Mouse (Mus musculus) hindbrain, embryonic 14.5 days (tissue): ENCODE data around the gene Esm1. TPM values are rescaled to one million over a fixed set of nuclear protein-coding genes. Genes with fewer than 3 reads are reported as not detected.

Experiments
- ATAC-seq: fragments of 200-750 bp; cut with Nextera tagmentation; 2 replicates; pipeline ENCODE4 v1.8.0; 2017; ENCODE audit warnings: moderate number of reproducible peaks, mild to moderate bottlenecking, moderate TSS enrichment, moderate library complexity; ENCODE audit not compliant: low FRiP score
- DNase-seq: peaks from one replicate; pipeline ENCODE4 v3.0.0-alpha.2; 2015; ENCODE audit warnings: low spot score
- H3K27ac ChIP-seq: fragments of 300-500 bp; sonication (generic); 2 replicates; pipeline ENCODE4 v1.5.1; 2014; ENCODE audit warnings: mild to moderate bottlenecking, moderate library complexity
- H3K27me3 ChIP-seq: fragments of 300-500 bp; sonication (generic); 2 replicates; pipeline ENCODE4 v1.6.1; 2014; ENCODE audit warnings: mild to moderate bottlenecking, low read length, mixed read lengths; ENCODE audit not compliant: control insufficient read depth, insufficient read depth
- H3K36me3 ChIP-seq: fragments of 300-500 bp; sonication (generic); replicated peaks from 2 replicates; pipeline ENCODE4 v1.6.1; 2014; ENCODE audit not compliant: control insufficient read depth, insufficient read depth
- H3K4me1 ChIP-seq: fragments of 300-500 bp; sonication (generic); replicated peaks from 2 replicates; pipeline ENCODE4 v1.6.1; 2014; ENCODE audit warnings: antibody characterized with exemption, low read length, mixed read lengths; ENCODE audit not compliant: control insufficient read depth, insufficient read depth
- H3K4me2 ChIP-seq: fragments of 300-500 bp; sonication (generic); replicated peaks from 2 replicates; pipeline ENCODE4 v1.6.1; 2014; ENCODE audit warnings: mild to moderate bottlenecking, moderate library complexity
- H3K4me3 ChIP-seq: fragments of 300-500 bp; sonication (generic); replicated peaks from 2 replicates; pipeline ENCODE4 v1.5.1; 2014; ENCODE audit warnings: mild to moderate bottlenecking, low read length
- H3K9ac ChIP-seq: fragments of 300-500 bp; sonication (generic); 2 replicates; pipeline ENCODE4 v1.6.1; 2014
- H3K9me3 ChIP-seq: fragments of 300-500 bp; sonication (generic); 2 replicates; pipeline ENCODE4 v1.6.1; 2016; ENCODE audit warnings: low read length; ENCODE audit not compliant: control insufficient read depth
- WGBS: fragments of 180-500 bp; shearing (Covaris S2); extraction: QIAGEN DNeasy Blood & Tissue Kit; methylation state at CpG from one replicate; pipeline ENCODE4 v1.1.7; 2014; 5-methylcytosine and 5-hydroxymethylcytosine counted together
- polyA plus RNA-seq: library from polyadenylated mRNA; unstranded; fragments of >200 nt; fragmentation: Nextera tagmentation; extraction: Ambion mirVana; gene quantifications from 2 replicates; pipeline ENCODE4 v1.2.1, GENCODE M21; 2014

Gene Esm1
- polyA plus RNA-seq, 1 experiment from 2014 or later = 1.8 TPM

- Histone ChIP-seq H3K9ac (no peak overlapping the region), H3K4me1 (no peaks in the 10 kb centered on the region), H3K36me3 (no peaks in the 10 kb centered on the region), H3K4me2 (no peak overlapping the region), H3K4me3 (no peak overlapping the region), H3K9me3 (no peaks in the 10 kb centered on the region), H3K27ac (no peak overlapping the region), H3K27me3 (no peaks in the 10 kb centered on the region)
- ATAC-seq (no peak), DNase-seq (no peak)
- 92% methylated on average over 5 of the region's 5 CpGs for WGBS
These were observed 49.8 kb downstream of the Esm1 start for GRCm38 (mm10) chr13:113259237-113259636.

- Histone ChIP-seq H3K27ac (no peak overlapping the region), H3K36me3 (no peaks in the 10 kb centered on the region), H3K4me3 (no peak overlapping the region), H3K27me3 (0 out of 2 replicates have a peak, but pooled peaks cover 3% of the 10 kb centered on the region), H3K4me1 (no peaks in the 10 kb centered on the region), H3K9ac (no peak overlapping the region), H3K9me3 (no peaks in the 10 kb centered on the region), H3K4me2 (no peak overlapping the region)
- 64% methylated on average over 12 of the region's 12 CpGs for WGBS
- peak; percentile 54 for DNase-seq
- ATAC-seq = no peak
These were observed 53.4 kb downstream of the Esm1 start for GRCm38 (mm10) chr13:113262822-113263221.

- no peak overlapping the region for H3K9ac ChIP-seq
- H3K4me2 ChIP-seq = no peak overlapping the region
- no peak overlapping the region for H3K27ac ChIP-seq
- 31% methylated on average over 13 of the region's 13 CpGs for WGBS
- no peaks in the 10 kb centered on the region for H3K36me3 ChIP-seq
- H3K27me3 ChIP-seq = 0 out of 2 replicates have a peak, but pooled peaks cover 3% of the 10 kb centered on the region
- no peak for ATAC-seq
- no peak overlapping the region for H3K4me3 ChIP-seq
- no peaks in the 10 kb centered on the region for H3K4me1 ChIP-seq
- H3K9me3 ChIP-seq = no peaks in the 10 kb centered on the region
- DNase-seq = peak; percentile 82
These were observed 55.8 kb downstream of the Esm1 start for GRCm38 (mm10) chr13:113265257-113265656.

GRCm38 (mm10) chr13:113266495-113266951 is 57.1 kb downstream of the Esm1 start:
- H3K27ac ChIP-seq = no peak overlapping the region
- no peaks in the 10 kb centered on the region for H3K9me3 ChIP-seq
- 29% methylated on average over 9 of the region's 9 CpGs for WGBS
- no peak overlapping the region for H3K4me3 ChIP-seq
- ATAC-seq = 0 out of 2 replicates have a peak, but pooled peaks have one; percentile 21
- H3K36me3 ChIP-seq = no peaks in the 10 kb centered on the region
- H3K27me3 ChIP-seq = 0 out of 2 replicates have a peak, but pooled peaks cover 3% of the 10 kb centered on the region
- DNase-seq = peak; percentile 92
- H3K4me2 ChIP-seq = no peak overlapping the region
- no peaks in the 10 kb centered on the region for H3K4me1 ChIP-seq
- H3K9ac ChIP-seq = no peak overlapping the region

GRCm38 (mm10) chr13:113267204-113267603 is 57.7 kb downstream of the Esm1 start:
- H3K9me3 ChIP-seq = no peaks in the 10 kb centered on the region
- WGBS = 82% methylated on average over 3 of the region's 3 CpGs
- DNase-seq (no peak), ATAC-seq (no peak)
- no peak overlapping the region for H3K27ac ChIP-seq
- no peaks in the 10 kb centered on the region for H3K4me1 ChIP-seq
- H3K36me3 ChIP-seq = no peaks in the 10 kb centered on the region
- no peak overlapping the region for H3K4me2 ChIP-seq
- H3K4me3 ChIP-seq = no peak overlapping the region
- no peak overlapping the region for H3K9ac ChIP-seq
- H3K27me3 ChIP-seq = 0 out of 2 replicates have a peak, but pooled peaks cover 3% of the 10 kb centered on the region

Other genes with a start within 250 kb of the Esm1 start
- gene Ccno, start 221.9 kb upstream of the Esm1 start, polyA plus RNA-seq = 1.0 and 2.1 TPM in 2 replicates
- gene Mcidas, start 215.8 kb upstream of the Esm1 start, polyA plus RNA-seq = 0.86 and 1.2 TPM in 2 replicates
- gene Cdc20b, start 174.5 kb upstream of the Esm1 start, polyA plus RNA-seq = 0.17 and 0.96 TPM in 2 replicates
- gene Gpx8, start 163.2 kb upstream of the Esm1 start, polyA plus RNA-seq = 58.6 and 67.1 TPM in 2 replicates
- gene Gzma, start 108.7 kb upstream of the Esm1 start, polyA plus RNA-seq = not detected in 2 replicates
- not detected in 2 replicates for gene Gzmk, start 16.2 kb downstream of the Esm1 start, polyA plus RNA-seq
- gene BC067074, start 83.5 kb downstream of the Esm1 start, polyA plus RNA-seq = 1.0 TPM in 2 replicates